Mouse (Mus musculus) B cell, adult (primary cell): Measurements from ENCODE around the gene Zmynd8. TPM values are rescaled to one million over a fixed set of nuclear protein-coding genes. Genes with fewer than 3 reads are reported as not detected.

Experiments used
- total RNA-seq: library from RNA; stranded (reverse); gene quantifications from 4 replicates; pipeline ENCODE4 v1.2.4, GENCODE M21; 2023; ENCODE audit not compliant: inconsistent age

Zmynd8 gene
- 131 to 147 TPM (median 139 TPM) in 4 replicates for total RNA-seq

DNA sequence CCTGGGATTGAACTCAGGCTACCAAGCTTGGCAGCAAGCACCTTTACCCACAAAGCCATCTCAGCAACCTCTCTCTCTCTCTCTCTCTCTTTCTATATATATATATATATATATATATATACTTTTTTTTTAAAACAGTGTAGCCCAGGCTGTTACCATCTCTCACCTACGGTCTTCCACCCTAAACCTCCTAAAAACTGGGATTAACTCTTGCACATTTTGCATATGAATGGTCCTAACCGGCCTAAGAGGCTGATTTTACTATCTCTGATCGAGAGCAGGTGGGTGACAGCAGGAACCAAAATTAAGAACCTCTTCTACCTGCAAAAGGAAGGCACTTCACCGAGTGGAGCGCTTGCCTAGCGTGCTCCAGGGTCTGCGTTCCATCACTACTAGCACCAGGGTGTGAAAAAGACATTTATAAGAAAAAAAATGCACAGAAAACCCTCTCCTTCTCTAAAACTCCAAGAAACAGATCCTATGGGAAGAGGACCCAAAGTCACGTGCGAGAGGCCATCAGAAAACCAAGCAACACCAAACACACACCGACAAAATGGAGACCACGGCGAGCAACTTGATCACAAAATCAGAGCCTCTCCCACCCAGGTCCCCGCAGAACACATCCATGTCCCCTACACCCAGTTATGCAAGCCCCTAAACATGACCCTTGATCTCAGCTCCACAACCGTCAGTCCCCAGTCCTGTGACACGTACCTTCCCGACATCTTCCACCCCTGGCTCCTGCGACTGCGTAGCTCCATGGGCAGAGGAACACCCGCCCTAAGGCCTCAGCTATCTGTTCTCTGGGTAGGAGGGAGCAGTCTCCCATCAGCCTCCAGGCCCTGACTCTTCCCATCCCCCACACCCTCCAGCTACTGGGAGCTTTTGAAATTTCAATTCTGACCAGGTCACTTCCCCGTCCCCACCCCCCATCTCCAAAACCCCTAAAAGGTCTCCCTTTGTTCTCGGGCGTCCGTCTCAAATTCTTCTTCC lies at the start of gene Zmynd8:
Gene Zmynd8, minus strand, starts transcription at position 815 of the 993 bp plus-strand sequence.

Other genes starting within 250 kb of the Zmynd8 start
- gene Ncoa3, start 93.6 kb upstream of the Zmynd8 start, total RNA-seq, result 176 to 190 TPM (median 184 TPM) in 4 replicates